Mouse (Mus musculus) embryo, embryonic 9.5 days (tissue): ENCODE measurements around the gene Emc9.

ENCODE experiments used
- DNase-seq: peaks from one replicate; pipeline ENCODE4 v3.0.0-alpha.2; 2017; ENCODE audit errors: extremely low spot score

Emc9 gene

GRCm38 (mm10) chr14:55590748-55591330 is 5.7 kb upstream of the Emc9 start, which contains the start of gene Psme2:
Psme2 (minus strand) TSS chr14:55591113.
- DNase-seq = peak; percentile 95

GRCm38 (mm10) chr14:55589771-55590448 is 4.8 kb upstream of the Emc9 start:
- DNase-seq = no peak

DNA sequence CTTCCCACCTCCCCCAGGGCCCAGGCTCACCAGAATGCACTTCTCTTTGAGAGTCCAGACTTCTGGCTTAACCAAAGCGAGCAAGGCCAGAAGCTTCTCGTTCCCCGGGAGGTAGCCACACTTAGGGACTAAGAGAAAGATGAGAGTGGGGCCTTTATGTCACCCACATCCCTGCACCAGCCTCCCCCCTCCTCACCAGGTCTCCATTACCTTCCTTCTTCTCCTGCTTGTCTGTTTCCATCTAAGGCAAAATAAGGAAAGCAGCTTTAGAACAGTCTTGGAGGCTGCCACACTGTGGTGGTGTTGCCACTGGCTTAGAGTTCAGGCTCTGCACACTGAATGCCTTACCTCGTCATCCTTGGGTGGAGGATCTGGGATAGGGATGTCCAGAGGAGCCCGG is 4.2 kb upstream of the Emc9 start:
- no peak for DNase-seq

DNA sequence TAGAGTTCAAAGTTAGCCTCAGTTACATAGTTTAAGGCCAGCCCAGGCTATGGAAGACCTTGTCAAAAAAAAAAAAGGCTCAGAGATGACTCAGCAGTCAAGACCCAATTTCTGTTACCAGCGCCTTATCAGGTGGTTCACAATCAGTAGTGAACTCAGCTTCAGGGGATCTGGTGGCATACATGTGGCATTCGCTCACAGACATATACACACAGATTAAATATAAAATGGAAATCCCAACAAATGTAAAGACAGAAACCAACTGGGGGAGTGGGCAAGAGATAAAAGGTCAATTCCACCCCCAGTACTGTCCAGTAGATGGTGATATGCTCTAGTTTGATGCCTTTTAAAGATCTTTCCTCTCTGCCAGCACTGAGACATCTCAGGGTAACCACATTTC is 1.0 kb upstream of the Emc9 start:
- DNase-seq = no peak

DNA sequence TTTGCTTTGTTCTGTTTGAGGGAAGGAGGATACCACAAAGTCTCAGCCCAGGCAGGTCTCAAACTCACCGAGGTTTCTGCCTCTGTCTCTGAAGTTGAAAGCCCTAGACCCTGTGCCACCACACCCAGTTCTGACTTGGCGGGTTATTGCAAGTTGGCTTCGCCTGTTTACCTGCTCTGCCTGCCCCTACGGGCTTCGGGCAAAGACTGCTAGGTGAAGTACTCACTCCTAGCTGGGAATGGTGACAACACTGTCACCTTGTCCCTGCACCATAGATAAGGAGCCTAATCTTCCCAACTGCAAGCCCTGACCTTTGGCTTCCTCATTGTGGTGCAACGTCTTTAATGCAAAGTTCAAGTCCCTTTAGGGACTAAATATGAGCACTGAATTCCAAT is 461 bp upstream of the Emc9 start:
- no peak for DNase-seq

- no peak for DNase-seq
Observed at GRCm38 (mm10) chr14:55584303-55584701, 800 bp downstream of the Emc9 start.

GRCm38 (mm10) chr14:55581981-55582681 is 3.0 kb downstream of the Emc9 start:
- no peak for DNase-seq

DNA sequence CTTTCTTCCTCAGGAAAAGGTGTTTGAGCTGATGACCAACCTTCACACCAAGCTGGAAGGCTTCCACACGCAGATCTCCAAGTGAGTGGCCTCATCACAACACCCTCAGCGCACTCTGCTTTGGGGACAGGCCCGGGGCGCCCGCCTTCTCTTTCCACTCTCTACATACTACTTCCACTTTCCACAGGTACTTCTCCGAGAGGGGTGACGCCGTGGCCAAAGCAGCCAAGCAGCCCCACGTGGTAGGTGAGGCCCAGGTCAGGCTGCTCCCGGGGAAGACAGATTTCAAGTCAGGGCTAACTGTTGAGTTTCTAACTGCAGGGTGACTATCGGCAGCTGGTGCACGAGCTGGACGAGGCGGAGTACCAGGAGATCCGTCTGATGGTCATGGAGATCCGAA is 4.4 kb downstream of the Emc9 start:
- no peak for DNase-seq

DNA sequence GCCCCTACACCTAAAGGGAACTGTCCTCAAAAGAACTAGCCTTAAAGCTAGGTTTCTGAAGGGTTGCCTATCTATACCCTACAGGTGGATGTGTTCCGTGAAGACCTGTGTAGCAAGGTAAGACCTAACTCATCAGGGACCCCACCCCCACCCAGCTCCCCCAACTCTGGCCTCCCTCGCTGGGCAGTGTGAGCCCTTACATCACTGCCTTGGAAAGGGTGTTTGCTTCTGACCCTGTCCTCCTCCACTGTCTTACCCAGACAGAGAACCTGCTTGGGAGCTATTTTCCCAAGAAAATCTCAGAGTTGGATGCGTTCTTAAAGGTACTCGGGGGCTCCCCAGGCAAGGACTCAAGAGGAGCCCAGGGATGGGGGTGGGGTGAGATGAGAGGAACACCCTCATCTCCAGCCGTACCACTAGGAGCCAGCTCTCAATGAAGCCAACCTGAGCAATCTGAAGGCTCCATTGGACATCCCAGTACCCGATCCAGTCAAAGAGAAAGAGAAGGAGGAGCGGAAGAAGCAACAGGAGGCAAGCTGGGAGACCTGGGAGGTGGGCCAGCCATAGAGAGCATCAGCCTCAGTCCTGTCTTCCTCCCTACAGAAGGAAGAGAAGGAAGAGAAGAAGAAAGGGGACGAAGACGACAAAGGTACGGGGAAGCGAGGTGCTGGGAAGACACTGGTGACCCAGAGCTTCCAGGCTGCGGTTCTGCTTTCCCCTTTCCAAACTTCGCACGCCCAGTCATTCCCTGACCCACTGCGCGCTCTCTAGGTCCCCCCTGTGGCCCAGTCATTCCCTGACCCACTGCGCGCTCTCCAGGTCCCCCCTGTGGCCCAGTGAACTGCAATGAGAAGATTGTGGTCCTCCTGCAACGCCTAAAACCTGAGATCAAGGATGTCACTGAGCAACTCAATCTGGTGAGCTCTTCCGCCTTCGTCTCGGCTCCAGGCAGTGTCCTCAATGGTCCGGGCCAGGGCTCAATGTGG is 5.3 kb downstream of the Emc9 start:
- no peak for DNase-seq

- DNase-seq = no peak
Observed at GRCm38 (mm10) chr14:55578668-55579269, 6.3 kb downstream of the Emc9 start.

GRCm38 (mm10) chr14:55577871-55578667 is 7.0 kb downstream of the Emc9 start, which contains the start of gene Psme1:
Psme1 (plus strand) TSS chr14:55578123.
- DNase-seq = peak; percentile 84

DNA sequence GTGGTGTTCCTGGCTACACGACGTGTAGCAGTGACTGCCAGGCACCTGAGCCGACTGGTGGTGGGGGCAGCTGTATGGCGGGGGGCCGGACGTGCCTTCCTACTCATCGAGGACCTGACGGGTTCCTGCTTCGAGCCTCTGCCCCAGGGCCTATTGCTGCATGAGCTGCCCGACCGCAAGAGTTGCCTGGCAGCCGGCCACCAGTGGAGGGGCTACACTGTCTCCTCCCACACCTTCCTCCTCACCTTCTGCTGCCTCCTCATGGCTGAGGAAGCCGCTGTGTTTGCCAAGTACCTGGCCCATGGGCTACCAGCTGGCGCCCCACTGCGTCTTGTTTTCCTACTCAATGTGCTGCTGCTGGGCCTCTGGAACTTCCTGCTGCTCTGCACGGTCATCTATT is 8.7 kb downstream of the Emc9 start:
- DNase-seq = no peak

DNA sequence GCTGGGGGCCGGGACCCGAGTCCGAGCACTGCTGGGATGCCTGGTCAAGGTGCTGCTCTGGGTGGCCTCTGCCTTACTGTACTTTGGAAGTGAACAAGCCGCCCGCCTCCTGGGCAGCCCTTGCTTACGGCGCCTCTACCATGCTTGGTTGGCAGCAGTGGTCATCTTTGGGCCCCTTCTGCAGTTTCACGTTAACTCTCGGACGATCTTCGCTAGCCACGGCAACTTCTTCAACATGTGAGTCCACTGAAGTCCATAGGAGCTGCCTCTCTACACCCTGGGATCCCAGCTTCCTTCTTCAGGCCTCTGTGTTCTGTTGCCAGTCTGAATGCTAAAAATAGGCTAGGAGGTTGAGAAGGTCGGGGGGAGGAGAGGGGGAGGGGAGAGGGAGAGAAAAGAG is 9.4 kb downstream of the Emc9 start:
- DNase-seq = no peak

DNA sequence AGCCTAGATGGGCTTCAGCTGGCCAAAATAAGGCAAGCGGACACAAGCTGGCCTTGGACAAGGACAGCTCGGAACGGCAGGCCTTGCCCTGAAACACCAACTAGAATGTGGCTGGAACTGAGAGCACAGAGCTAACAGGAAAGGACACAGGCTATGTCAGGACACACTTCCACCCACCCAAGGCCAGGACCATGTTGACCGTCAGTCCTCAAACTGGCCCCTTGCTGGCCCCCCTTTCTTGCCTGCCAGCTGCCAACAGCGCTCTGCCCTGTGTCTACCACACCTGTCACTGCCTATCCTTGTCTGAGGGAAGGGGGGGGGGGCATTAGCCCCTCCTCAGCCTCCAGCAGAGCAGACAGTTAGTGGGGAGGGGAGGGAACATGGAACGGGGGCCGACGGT is 9.8 kb downstream of the Emc9 start, which contains the start of gene Fitm1:
Fitm1 (plus strand) TSS at position 316 of the 400 bp plus-strand sequence.
- no peak for DNase-seq

GRCm38 (mm10) chr14:55571760-55572159 is 13.3 kb downstream of the Emc9 start:
- DNase-seq = no peak

GRCm38 (mm10) chr14:55570588-55570987 is 14.5 kb downstream of the Emc9 start:
- no peak for DNase-seq

- DNase-seq = no peak
Observed at GRCm38 (mm10) chr14:55567496-55567895, 17.6 kb downstream of the Emc9 start.

GRCm38 (mm10) chr14:55565748-55566147 is 19.4 kb downstream of the Emc9 start:
- no peak for DNase-seq

GRCm38 (mm10) chr14:55563249-55563648 is 21.9 kb downstream of the Emc9 start:
- no peak for DNase-seq

DNA sequence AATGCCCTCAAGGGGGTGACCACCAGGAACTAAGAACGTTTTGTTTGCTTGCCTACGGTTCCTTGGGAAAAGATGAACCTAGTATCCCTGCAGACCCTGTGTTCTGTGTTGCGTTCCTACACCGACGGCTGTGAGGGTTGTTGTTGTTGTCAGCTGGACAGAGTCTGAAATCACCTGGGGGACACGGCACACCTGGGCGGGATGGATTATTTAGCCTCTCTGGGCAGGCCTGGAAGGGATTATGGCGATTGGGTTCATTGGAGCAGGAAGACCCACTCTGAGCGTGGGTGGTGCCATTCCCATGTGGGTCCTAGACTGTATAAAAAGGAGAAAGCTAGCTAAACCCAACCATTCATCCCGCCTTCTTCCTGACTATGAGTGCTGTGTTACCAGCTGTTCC is 23.2 kb downstream of the Emc9 start:
- no peak for DNase-seq
